Mouse (Mus musculus) liver, postnatal 0 days (tissue): ENCODE data around the gene Hdac10.

Experiments
- CTCF ChIP-seq: sonication (generic); IDR thresholded peaks from 2 replicates; pipeline ENCODE4 v1.5.1; 2016; ENCODE audit warnings: antibody characterized with exemption, low read depth
- EP300 ChIP-seq: IDR thresholded peaks from 2 replicates; pipeline ENCODE4 v1.6.1; 2016; ENCODE audit warnings: antibody characterized with exemption, low read depth, mild to moderate bottlenecking

DNA sequence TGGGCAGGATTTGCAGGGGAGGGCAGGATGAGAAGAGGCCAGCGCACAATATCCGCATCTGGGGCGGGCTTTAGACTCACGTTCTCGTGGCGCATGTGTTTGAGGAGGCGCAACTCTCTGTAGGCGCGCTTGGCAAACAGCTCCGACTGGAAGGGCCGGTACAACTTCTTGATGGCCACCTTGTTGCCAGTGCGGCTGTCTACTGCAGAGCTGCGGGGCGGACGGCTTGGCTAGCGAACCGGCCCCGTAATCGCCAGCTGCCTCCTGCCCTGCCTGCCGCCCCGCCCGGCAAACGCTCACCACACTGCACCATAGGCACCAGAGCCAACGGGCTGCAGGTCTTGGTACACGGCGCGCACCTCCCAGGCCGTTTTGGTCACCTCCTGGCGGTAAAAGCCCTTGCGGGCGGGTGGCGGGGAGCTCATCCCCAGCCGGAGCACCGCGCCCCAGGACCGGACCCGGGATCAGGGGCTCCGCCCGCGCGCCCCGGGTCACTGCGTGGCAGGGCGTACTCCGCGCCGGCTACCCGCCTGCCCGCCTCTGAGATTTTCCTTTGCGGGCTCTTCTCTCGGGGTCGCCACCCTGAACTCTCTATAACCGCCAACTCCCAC is 11.7 kb upstream of the Hdac10 start:
- TF ChIP-seq CTCF: no peak
- no peak for TF ChIP-seq EP300
